Mouse (Mus musculus) spleen, postnatal 36 days (tissue): ENCODE measurements around the gene Gpc6.

Experiments used
- DNase-seq, 2 experiments: peaks; one replicate each; pipeline ENCODE4 v3.0.0; 2022; ENCODE audit warnings: low spot score in 2 of 2, mixed read lengths in 1 of 2

Gene Gpc6

DNA sequence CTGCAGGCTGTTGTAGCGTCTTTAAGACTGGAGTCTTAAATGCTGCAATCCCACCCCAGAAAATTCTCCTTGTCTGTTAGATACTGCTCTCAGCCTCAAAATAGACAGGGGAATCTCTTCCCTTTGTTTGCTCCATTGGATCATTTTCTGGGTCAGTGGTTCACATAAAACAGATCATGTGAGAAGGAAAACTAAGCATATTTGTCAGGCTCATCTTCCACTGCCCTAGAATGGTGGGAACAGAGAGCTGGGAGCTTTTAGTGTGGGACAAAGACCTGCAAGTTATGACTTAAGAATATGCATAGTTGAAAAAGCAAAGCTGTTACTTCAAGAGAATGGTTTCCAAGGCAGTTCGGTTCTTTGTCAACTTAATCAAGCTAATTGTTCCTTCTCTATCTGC is 136.4 kb downstream of the Gpc6 start:
- DNase-seq, result no peak

DNA sequence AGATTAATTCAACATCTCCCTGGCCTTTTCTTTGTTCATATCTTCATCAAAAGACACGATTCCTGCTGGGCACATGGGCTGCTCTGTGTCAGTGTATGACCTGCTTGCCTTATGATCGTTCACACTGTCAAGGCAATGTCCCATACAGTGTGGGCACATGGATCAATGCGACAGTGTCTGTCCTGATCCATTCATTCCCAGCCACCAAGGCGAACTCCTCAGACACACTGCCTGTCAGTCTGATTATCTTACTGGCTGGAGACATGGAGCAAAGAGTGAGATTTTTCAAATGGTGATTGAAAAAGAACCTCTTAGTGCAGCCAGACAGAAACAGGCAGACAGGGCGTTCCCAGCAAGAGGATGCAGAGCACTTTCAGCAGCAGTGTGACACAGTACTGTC is 143.1 kb downstream of the Gpc6 start:
- DNase-seq, result no peak

DNA sequence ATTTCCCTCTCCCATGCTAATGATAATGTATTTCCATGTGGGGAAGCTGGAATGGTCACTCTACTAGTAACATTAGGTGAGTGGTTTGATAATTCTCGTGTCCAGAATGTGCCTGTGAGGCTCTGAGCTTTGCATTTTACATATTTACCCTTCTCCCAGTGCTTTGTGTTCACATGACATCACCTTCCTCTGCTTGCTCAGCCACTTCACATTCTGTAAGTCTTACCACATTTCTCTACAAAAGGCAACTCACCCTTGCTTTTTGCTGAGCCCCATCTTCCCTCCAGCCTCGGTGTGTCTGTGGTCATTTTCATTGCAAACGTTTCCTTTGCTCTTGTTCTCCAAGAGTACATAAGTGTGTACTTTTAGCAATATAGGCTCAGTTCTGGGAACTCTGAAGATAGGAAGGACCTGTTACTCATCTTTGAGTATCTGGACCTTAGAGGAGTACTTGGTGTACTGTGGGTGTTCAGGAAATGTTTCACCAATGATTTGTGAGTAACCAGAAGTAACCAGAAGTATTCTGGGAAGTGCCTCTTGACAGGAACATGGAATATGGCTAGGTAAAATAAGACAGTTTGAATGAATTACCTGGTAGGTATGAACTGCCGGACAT is 145.5 kb downstream of the Gpc6 start:
- no peak for DNase-seq

DNA sequence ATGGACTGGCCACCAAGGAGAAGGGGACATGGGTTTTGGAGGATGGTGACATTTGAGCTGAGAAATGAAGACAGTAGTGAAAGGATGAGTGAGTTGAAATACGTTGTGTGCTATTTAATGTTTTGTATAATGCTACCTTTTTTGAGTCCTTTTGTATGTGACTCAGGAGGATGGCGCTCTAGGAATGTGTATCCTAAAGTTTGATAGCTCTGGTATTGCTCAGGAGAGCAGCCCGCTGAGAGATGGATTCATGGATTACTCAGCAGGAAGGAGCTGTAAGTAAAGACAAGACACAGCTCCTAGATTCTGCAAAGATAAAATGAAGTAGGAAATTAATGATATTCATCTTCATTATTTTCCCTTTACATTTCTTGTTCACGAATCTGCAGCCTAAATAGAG is 168.5 kb downstream of the Gpc6 start:
- no peak for DNase-seq

DNA sequence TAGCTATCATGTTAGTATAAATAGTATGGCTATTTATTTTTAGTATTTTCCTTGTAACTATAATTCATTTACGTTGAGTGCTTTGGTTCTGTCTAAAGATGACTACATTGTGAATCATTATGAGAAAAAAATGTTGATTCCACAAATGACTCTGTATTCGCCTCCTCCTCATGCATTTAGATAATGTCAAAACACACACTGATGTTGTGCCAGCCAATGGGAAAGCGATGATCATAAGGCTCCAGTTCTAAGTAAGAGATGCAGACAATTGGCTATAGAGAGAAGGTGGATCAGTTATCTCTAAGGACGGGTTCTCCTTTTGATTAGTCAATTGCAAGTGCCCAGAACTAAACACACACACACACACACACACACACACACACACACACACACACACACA is 181.8 kb downstream of the Gpc6 start:
- DNase-seq, result no peak

DNA sequence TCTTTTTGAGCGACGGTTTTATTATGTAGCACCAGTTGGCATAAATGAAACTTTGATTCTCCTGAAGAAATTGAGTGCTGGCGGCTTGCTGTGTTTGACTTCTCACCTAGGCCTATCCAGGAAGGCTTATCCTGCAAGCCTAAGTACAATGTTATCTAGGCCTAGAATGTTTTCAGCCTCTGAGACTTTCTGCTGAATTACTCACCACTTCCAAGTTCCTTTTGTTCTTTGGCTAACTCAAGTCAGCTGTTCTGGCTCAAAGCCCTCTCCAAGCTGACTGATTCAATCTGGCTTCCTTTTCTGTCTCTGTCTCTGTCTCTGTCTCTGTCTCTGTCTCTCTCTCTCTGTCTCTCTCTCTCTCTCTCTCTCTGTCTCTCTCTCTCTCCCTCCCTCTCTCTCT is 188.0 kb downstream of the Gpc6 start:
- DNase-seq, result no peak

DNA sequence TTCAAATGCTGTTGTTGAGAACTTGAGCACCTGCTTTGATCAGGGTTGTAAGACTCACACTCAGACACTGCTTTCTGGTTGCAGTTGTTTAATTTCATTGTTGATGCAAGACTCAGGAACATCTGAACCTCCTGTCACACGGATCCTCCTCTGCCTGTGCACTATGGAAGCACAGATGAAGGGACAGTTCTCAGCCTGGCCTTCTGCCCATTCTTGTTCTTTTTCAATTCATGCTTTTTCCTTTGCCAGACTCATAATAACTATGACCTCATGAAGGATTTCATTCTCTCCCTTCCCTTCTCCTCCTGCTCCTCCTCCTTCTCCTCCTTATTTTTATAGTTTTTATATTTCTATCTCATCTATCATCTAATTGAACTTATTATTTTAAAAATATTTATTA is 196.9 kb downstream of the Gpc6 start:
- no peak for DNase-seq

DNA sequence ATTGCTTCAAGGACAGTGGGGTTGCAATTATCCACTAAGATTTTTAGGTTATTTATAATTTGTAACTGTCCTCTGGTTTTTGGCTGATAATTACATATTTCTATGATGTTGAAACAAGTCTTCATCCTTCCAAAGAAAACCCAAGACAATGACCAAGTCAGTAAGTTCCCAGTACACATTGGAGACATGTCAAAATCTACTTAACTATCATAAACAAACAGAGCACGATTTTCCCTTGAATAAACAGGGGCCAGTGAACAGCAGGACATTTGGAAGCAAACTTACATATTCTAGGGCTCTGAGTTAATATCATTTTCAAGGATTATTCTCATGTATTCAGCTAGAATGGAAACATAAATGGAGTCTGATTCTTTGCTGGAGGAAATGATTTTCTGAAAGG is 205.2 kb downstream of the Gpc6 start:
- DNase-seq, result no peak

DNA sequence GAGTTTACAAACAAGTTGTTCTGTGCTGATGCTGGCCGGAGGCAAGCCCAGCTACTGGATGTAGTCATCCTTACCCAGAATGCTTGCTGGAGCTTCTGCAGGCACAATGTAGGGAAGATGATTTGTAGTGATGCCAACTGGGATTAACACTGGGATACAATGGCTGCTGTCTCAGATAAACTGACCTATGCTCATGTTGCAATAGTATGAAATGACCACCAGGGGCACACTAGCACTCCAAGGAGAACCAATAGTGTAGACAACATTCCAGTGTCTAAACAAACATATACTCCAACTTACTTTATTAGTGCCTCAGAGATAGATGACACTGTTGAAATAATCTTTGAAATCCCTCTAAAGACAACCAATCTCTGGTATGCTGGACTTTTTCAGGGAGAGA is 206.2 kb downstream of the Gpc6 start:
- DNase-seq, result no peak

DNA sequence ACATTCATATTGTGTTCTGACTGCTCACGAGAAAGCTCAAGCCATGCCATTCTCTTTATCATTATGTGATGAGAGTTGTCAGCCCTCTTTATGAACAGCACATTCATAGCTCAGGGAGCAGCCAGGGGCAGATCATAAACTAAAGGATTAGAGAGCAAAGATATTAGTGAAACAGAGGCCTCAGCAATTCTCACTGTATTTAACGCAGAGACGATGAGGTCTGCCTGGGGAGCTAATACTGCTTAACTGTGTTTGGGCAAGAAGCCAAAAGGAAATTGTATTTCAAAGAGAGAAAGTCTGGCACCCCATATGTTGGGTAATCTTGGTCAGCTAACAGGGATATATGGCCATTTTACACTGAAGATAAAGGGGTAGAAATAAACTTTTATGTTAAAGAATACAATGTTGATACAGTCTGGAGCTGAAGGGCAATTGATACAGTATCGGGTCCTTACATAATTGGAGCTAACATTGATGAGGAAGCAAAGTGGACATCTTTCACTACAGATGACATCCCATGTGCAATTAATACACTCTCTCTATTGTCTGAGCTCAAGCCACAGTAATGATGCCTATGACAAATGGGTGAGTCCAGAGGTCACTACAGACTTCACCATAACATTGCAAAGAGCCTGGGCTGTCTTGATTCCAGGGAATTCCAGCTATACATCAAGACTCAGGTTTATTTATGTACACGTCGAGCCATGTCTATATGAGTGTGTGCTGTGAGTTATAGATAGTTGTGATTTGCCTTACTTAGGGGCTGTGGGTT is 216.1 kb downstream of the Gpc6 start:
- DNase-seq, result no peak

- DNase-seq, result no peak
Measured at GRCm38 (mm10) chr14:117146089-117146488, 221.0 kb downstream of the Gpc6 start.

DNA sequence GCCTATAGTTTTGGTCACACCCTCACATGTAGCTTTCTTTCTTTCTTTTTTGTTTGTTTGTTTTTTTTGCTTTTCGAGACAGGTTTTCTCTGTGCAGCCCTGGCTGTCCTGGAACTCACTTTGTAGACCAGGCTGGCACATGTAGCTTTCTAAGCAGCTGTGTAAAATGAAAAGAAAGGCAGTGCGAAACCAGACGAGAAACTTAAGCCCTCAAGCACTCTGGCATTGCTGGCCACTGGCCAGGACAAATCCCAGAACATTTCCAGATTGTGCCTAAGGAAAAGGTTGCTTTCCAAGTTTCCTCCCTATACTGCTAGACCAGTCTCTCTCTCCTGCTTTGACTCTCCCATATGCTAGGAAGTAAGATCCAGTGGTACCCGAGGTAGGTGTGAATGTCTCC is 221.6 kb downstream of the Gpc6 start:
- DNase-seq, result no peak

- DNase-seq, result no peak
Measured at GRCm38 (mm10) chr14:117151621-117152020, 226.5 kb downstream of the Gpc6 start.

- DNase-seq, result no peak
Measured at GRCm38 (mm10) chr14:117155884-117156465, 230.9 kb downstream of the Gpc6 start.

DNA sequence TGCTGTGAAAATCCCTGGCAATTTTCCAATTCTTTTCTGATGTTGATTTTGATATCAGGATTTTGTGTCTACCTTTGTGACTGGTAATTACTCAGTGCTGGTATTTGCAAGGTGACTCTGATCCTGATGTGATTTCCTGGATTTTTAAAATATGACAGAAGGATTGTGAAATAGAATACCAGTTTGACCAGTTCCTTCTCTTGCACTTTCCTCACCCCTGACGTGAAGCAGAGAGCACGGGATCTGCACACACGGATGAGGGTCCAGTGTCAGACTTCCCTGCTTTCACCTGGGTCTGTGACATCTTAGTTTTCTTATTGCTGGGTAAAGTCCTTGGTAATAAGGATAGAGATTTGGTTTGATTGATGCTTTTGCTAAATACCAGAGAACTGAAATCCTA is 232.3 kb downstream of the Gpc6 start:
- no peak for DNase-seq

DNA sequence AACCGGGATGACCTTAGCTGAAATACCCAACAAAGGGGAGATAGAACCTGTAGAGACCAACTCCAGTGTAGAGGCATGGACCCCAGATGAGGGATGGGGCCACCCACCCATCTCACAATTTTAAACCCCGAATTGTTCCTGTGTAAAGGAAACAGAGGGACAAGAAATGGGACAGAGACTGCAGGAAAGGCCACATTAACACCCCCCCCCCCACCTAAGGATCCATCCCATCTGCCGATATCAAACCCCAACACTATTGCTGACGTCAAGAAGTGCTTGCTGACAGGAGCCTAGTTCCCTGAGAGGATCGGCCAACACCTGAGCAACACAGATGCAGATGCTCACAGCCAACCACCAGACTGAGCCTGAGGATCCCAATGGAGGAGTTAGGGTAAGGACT is 241.2 kb downstream of the Gpc6 start:
- DNase-seq, result no peak

DNA sequence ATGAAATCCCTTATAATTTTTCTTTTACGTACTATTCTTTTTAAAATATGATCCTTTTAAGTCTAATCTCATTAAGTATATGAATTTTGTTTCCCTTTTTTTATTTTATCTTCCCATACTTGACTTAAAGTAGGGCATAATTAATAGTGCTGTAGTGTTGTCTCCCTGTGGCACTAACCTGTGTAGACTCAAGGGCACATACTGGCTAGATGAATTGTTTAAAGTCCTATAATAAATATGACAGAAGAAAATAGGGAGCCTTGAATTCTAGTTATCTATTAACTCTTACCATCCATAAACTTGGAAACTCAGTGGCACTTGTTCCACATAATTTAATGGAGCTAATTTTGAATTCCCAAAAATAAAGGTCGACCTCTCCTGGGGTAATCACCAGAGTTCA is 268.2 kb downstream of the Gpc6 start:
- DNase-seq, result no peak

GRCm38 (mm10) chr14:117202012-117202411 is 276.9 kb downstream of the Gpc6 start:
- no peak for DNase-seq

DNA sequence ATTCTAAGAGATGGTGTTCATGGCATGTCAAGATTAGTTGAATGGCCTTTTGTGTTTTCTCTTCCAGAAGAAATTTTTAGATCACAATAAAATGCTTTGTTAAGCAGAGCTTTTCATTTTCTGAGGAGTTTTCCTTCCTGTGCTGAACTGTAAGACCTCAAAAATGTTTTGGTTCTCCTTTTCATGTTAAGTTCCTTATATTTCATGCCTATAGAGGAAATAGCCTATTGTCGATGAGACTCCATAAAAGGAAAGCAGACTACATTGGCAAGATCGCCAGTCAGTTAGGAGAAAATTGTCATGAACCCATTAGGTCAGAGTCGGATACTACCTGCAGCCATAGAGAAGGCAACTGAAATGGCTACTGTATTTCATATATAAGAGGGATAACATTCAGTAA is 278.8 kb downstream of the Gpc6 start:
- DNase-seq, result no peak

- DNase-seq, result no peak
Measured at GRCm38 (mm10) chr14:117214373-117214772, 289.3 kb downstream of the Gpc6 start.

- no peak for DNase-seq
Measured at GRCm38 (mm10) chr14:117226920-117227319, 301.8 kb downstream of the Gpc6 start.

DNA sequence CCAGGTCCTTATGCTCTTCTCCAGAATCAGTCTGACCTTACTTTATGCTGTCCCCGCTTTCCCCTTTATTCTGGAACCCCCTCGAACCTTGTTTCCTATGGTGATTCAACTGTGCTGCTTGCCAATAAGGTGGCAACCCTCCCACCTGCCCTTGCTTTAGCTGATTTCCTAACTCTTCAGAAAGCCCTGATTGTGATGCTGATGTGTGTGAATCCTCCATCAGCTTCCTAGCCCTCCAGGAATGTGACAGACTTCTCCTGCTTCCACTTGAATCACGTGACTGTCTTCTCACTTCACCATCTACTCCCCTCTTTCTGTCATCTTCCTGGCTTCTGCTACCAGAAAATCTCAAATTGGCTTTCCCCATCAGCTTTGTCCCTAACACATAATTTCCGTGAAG is 305.4 kb downstream of the Gpc6 start:
- DNase-seq, result no peak

DNA sequence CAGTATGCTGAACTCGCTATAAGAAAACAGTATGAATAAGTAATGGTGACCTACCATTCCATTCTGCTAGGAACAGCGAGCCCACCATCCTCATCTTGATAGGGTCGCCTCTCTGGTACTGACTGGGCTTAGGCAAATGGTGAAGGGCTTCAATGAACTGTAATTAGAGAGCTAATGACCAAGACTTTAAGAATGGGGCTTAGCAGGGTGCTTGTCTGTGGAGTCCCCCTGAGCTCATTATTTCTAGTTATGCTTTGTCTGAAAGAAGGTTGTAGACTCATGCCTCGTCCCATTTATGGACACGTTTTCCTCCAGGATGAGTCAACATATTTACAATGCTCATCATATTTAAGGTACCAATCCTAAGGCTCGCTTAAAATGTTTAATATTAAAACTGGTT is 313.1 kb downstream of the Gpc6 start:
- no peak for DNase-seq
